Mouse (Mus musculus) neural tube, embryonic 12.5 days (tissue): ENCODE results near the gene Ap3b1. TPM values are rescaled to one million over a fixed set of nuclear protein-coding genes. Genes with fewer than 3 reads are reported as not detected.
A peak's percentile ranks its signal among the peaks of the same experiment; 100 is the strongest.

ENCODE experiments used
- ATAC-seq: fragments of 200-750 bp; cut with Nextera tagmentation; 2 replicates; pipeline ENCODE4 v1.8.0; 2017; ENCODE audit warnings: low read depth, mild to moderate bottlenecking, moderate TSS enrichment, moderate library complexity; ENCODE audit not compliant: low FRiP score
- H3K27ac ChIP-seq: fragments of 300-500 bp; sonication (generic); 2 replicates; pipeline ENCODE4 v1.5.1; 2016
- H3K27me3 ChIP-seq: fragments of 300-500 bp; sonication (generic); replicated peaks from 2 replicates; pipeline ENCODE4 v1.6.1; 2016; ENCODE audit warnings: mild to moderate bottlenecking
- H3K36me3 ChIP-seq: fragments of 300-500 bp; sonication (generic); 2 replicates; pipeline ENCODE4 v1.6.1; 2016; ENCODE audit warnings: mild to moderate bottlenecking
- H3K4me1 ChIP-seq: fragments of 300-500 bp; sonication (generic); 2 replicates; pipeline ENCODE4 v1.6.1; 2016
- H3K4me2 ChIP-seq: fragments of 300-500 bp; sonication (generic); replicated peaks from 2 replicates; pipeline ENCODE4 v1.6.1; 2016; ENCODE audit warnings: mild to moderate bottlenecking
- H3K4me3 ChIP-seq: fragments of 300-500 bp; sonication (generic); 2 replicates; pipeline ENCODE4 v1.5.1; 2016
- H3K9ac ChIP-seq: fragments of 300-500 bp; sonication (generic); 2 replicates; pipeline ENCODE4 v1.6.1; 2016; ENCODE audit warnings: mild to moderate bottlenecking
- H3K9me3 ChIP-seq: fragments of 300-500 bp; sonication (generic); 2 replicates; pipeline ENCODE4 v1.6.1; 2016; ENCODE audit warnings: mild to moderate bottlenecking
- WGBS: fragments of 180-500 bp; shearing (Covaris S2); methylation state at CpG from one replicate; pipeline ENCODE4 v1.1.7; 2016; 5-methylcytosine and 5-hydroxymethylcytosine counted together
- polyA plus RNA-seq: library from polyadenylated mRNA; unstranded; fragments of >200 nt; fragmentation: Nextera tagmentation; extraction: Ambion mirVana; gene quantifications from 2 replicates; pipeline ENCODE4 v1.2.1, GENCODE M21; 2016

Gene Ap3b1
- polyA plus RNA-seq, 1 experiment from 2014 or later: 36.2 TPM

GRCm38 (mm10) chr13:94560011-94560410 is 201.3 kb downstream of the Ap3b1 start:
- Histone ChIP-seq H3K36me3 (no peaks in the 10 kb centered on the region), H3K27ac (no peak overlapping the region), H3K4me1 (peaks cover 11% of the 10 kb centered on the region), H3K9ac (no peak overlapping the region), H3K9me3 (no peaks in the 10 kb centered on the region), H3K4me2 (no peak overlapping the region), H3K4me3 (no peak overlapping the region), H3K27me3 (peaks cover 30% of the 10 kb centered on the region)
- WGBS: 2% methylated on average over 3 of the region's 3 CpGs
- ATAC-seq: peak; percentile 65; the same call in 1 of the 2 replicates

GRCm38 (mm10) chr13:94560878-94561277 is 202.1 kb downstream of the Ap3b1 start:
- ATAC-seq: no peak
- 58% methylated on average over 11 of the region's 11 CpGs for WGBS
- peaks cover 38% of the 10 kb centered on the region for H3K27me3 ChIP-seq

GRCm38 (mm10) chr13:94562652-94563339 is 204.0 kb downstream of the Ap3b1 start:
- ATAC-seq: no peak
- no peak overlapping the region for H3K4me2 ChIP-seq
- no peaks in the 10 kb centered on the region for H3K36me3 ChIP-seq
- H3K9me3 ChIP-seq: no peaks in the 10 kb centered on the region
- peaks cover 49% of the 10 kb centered on the region for H3K27me3 ChIP-seq
- WGBS: 39% methylated on average over 9 of the region's 9 CpGs
- H3K9ac ChIP-seq: no peak overlapping the region
- H3K4me3 ChIP-seq: no peak overlapping the region
- peaks cover 11% of the 10 kb centered on the region for H3K4me1 ChIP-seq
- no peak overlapping the region for H3K27ac ChIP-seq

More at GRCm38 (mm10) chr13:94560878-94561277, 202.1 kb downstream of the Ap3b1 start:
- peaks cover 11% of the 10 kb centered on the region for H3K4me1 ChIP-seq
- no peaks in the 10 kb centered on the region for H3K36me3 ChIP-seq
- H3K4me3 ChIP-seq: no peak overlapping the region
- no peaks in the 10 kb centered on the region for H3K9me3 ChIP-seq
- H3K27ac ChIP-seq: no peak overlapping the region
- H3K4me2 ChIP-seq: no peak overlapping the region
- H3K9ac ChIP-seq: no peak overlapping the region

- Histone ChIP-seq H3K4me1 (peaks cover 11% of the 10 kb centered on the region), H3K4me3 (no peak overlapping the region), H3K9me3 (no peaks in the 10 kb centered on the region), H3K4me2 (no peak overlapping the region), H3K36me3 (no peaks in the 10 kb centered on the region), H3K9ac (no peak overlapping the region), H3K27me3 (peaks cover 57% of the 10 kb centered on the region), H3K27ac (no peak overlapping the region)
- no peak for ATAC-seq
- 73% methylated on average over 8 of the region's 8 CpGs for WGBS
Measured at GRCm38 (mm10) chr13:94563836-94564235, 205.1 kb downstream of the Ap3b1 start.

- Histone ChIP-seq H3K36me3 (no peaks in the 10 kb centered on the region), H3K9me3 (no peaks in the 10 kb centered on the region), H3K27ac (no peak overlapping the region), H3K27me3 (peaks cover 63% of the 10 kb centered on the region), H3K4me1 (peaks cover 11% of the 10 kb centered on the region), H3K9ac (no peak overlapping the region), H3K4me3 (no peak overlapping the region), H3K4me2 (no peak overlapping the region)
- ATAC-seq: peak; percentile 58
- 22% methylated on average over 13 of the region's 13 CpGs for WGBS
Measured at GRCm38 (mm10) chr13:94564351-94564994, 205.7 kb downstream of the Ap3b1 start.

GRCm38 (mm10) chr13:94565176-94565575 is 206.4 kb downstream of the Ap3b1 start:
- peaks cover 70% of the 10 kb centered on the region for H3K27me3 ChIP-seq
- no peaks in the 10 kb centered on the region for H3K9me3 ChIP-seq
- no peak overlapping the region for H3K4me3 ChIP-seq
- 91% methylated on average over 14 of the region's 14 CpGs for WGBS
- H3K9ac ChIP-seq: no peak overlapping the region
- no peaks in the 10 kb centered on the region for H3K36me3 ChIP-seq
- no peak for ATAC-seq
- H3K4me2 ChIP-seq: no peak overlapping the region
- peaks cover 11% of the 10 kb centered on the region for H3K4me1 ChIP-seq
- no peak overlapping the region for H3K27ac ChIP-seq

GRCm38 (mm10) chr13:94565616-94566015 is 206.9 kb downstream of the Ap3b1 start:
- no peak overlapping the region for H3K9ac ChIP-seq
- peaks cover 75% of the 10 kb centered on the region for H3K27me3 ChIP-seq
- peaks cover 11% of the 10 kb centered on the region for H3K4me1 ChIP-seq
- no peak overlapping the region for H3K4me2 ChIP-seq
- ATAC-seq: no peak
- no peaks in the 10 kb centered on the region for H3K36me3 ChIP-seq
- 66% methylated on average over 9 of the region's 9 CpGs for WGBS
- H3K4me3 ChIP-seq: no peak overlapping the region
- no peak overlapping the region for H3K27ac ChIP-seq
- no peaks in the 10 kb centered on the region for H3K9me3 ChIP-seq

GRCm38 (mm10) chr13:94567739-94568138 is 209.0 kb downstream of the Ap3b1 start:
- no peaks in the 10 kb centered on the region for H3K36me3 ChIP-seq
- 78% methylated on average over 6 of the region's 6 CpGs for WGBS
- H3K9ac ChIP-seq: no peak overlapping the region
- no peak overlapping the region for H3K4me2 ChIP-seq
- peaks cover 78% of the 10 kb centered on the region for H3K27me3 ChIP-seq
- peaks cover 9% of the 10 kb centered on the region for H3K4me1 ChIP-seq
- ATAC-seq: no peak
- H3K27ac ChIP-seq: no peak overlapping the region
- H3K4me3 ChIP-seq: no peak overlapping the region
- no peaks in the 10 kb centered on the region for H3K9me3 ChIP-seq

GRCm38 (mm10) chr13:94571001-94571400 is 212.2 kb downstream of the Ap3b1 start:
- no peak overlapping the region for H3K9ac ChIP-seq
- peaks cover 17% of the 10 kb centered on the region for H3K4me1 ChIP-seq
- H3K36me3 ChIP-seq: no peaks in the 10 kb centered on the region
- H3K4me2 ChIP-seq: no peak overlapping the region
- WGBS: 77% methylated on average over 10 of the region's 10 CpGs
- H3K27ac ChIP-seq: no peak overlapping the region
- no peaks in the 10 kb centered on the region for H3K9me3 ChIP-seq
- no peak for ATAC-seq
- peaks cover 87% of the 10 kb centered on the region for H3K27me3 ChIP-seq
- no peak overlapping the region for H3K4me3 ChIP-seq

- Histone ChIP-seq H3K4me2 (no peak overlapping the region), H3K27ac (no peak overlapping the region), H3K36me3 (no peaks in the 10 kb centered on the region), H3K9me3 (no peaks in the 10 kb centered on the region), H3K9ac (no peak overlapping the region), H3K27me3 (peaks cover 94% of the 10 kb centered on the region), H3K4me3 (no peak overlapping the region), H3K4me1 (peaks cover 36% of the 10 kb centered on the region)
- no peak for ATAC-seq
- 78% methylated on average over 8 of the region's 8 CpGs for WGBS
Measured at GRCm38 (mm10) chr13:94573356-94573755, 214.6 kb downstream of the Ap3b1 start.

GRCm38 (mm10) chr13:94573833-94574232 is 215.1 kb downstream of the Ap3b1 start:
- no peak for ATAC-seq
- H3K27ac ChIP-seq: no peak overlapping the region
- no peak overlapping the region for H3K4me2 ChIP-seq
- H3K36me3 ChIP-seq: no peaks in the 10 kb centered on the region
- WGBS: 76% methylated on average over 7 of the region's 7 CpGs
- no peak overlapping the region for H3K4me3 ChIP-seq
- H3K27me3 ChIP-seq: peaks cover 94% of the 10 kb centered on the region
- H3K9ac ChIP-seq: no peak overlapping the region
- H3K4me1 ChIP-seq: peaks cover 36% of the 10 kb centered on the region
- no peaks in the 10 kb centered on the region for H3K9me3 ChIP-seq

GRCm38 (mm10) chr13:94575607-94576398 is 217.0 kb downstream of the Ap3b1 start:
- WGBS: 5% methylated on average over 17 of the region's 17 CpGs
- Histone ChIP-seq H3K36me3 (no peaks in the 10 kb centered on the region), H3K4me1 (peaks cover 36% of the 10 kb centered on the region), H3K9ac (no peak overlapping the region), H3K9me3 (no peaks in the 10 kb centered on the region), H3K27ac (no peak overlapping the region), H3K27me3 (peaks cover 94% of the 10 kb centered on the region), H3K4me2 (peak overlapping the region; percentile 42), H3K4me3 (no peak overlapping the region)
- ATAC-seq: peak; percentile 91
